Mouse (Mus musculus): ENCODE data around the gene Hdac7. TPM values are rescaled to one million over a fixed set of nuclear protein-coding genes. Genes with fewer than 3 reads are reported as not detected.

Gene Hdac7
- total RNA-seq, 4 experiments from 2014 or later: 5.8 to 9.6 (median 9.3) TPM

GRCm38 (mm10) chr15:97854551-97854950 is 10.2 kb upstream of the Hdac7 start:
- no peak for DNase-seq (ENCODE audit: low spot score in 2 of 2)

GRCm38 (mm10) chr15:97854059-97854458 is 9.8 kb upstream of the Hdac7 start:
- DNase-seq (ENCODE audit: low spot score in 2 of 2): no peak

GRCm38 (mm10) chr15:97852291-97852690 is 8.0 kb upstream of the Hdac7 start:
- DNase-seq (ENCODE audit: low spot score in 2 of 2): no peak

GRCm38 (mm10) chr15:97851011-97851410 is 6.7 kb upstream of the Hdac7 start:
- DNase-seq (ENCODE audit: low spot score in 2 of 2): no peak

GRCm38 (mm10) chr15:97850441-97850840 is 6.1 kb upstream of the Hdac7 start:
- DNase-seq (ENCODE audit: low spot score in 2 of 2): no peak

GRCm38 (mm10) chr15:97849116-97849911 is 5.0 kb upstream of the Hdac7 start:
- DNase-seq (ENCODE audit: low spot score in 2 of 2): peak; percentile 87 to 88

GRCm38 (mm10) chr15:97847866-97848265 is 3.6 kb upstream of the Hdac7 start:
- DNase-seq (ENCODE audit: low spot score in 2 of 2): no peak

- DNase-seq (ENCODE audit: low spot score in 2 of 2): no peak
Measured at GRCm38 (mm10) chr15:97847285-97847684, 3.0 kb upstream of the Hdac7 start.

- DNase-seq (ENCODE audit: low spot score in 2 of 2): no peak
Measured at GRCm38 (mm10) chr15:97846121-97846882, 2.0 kb upstream of the Hdac7 start.

GRCm38 (mm10) chr15:97843247-97843651 is 1.1 kb downstream of the Hdac7 start:
- DNase-seq (ENCODE audit: low spot score in 2 of 2): no peak

GRCm38 (mm10) chr15:97842058-97842457 is 2.2 kb downstream of the Hdac7 start:
- DNase-seq (ENCODE audit: low spot score in 2 of 2): no peak

GRCm38 (mm10) chr15:97841383-97841782 is 2.9 kb downstream of the Hdac7 start:
- DNase-seq (ENCODE audit: low spot score in 2 of 2): no peak

- no peak for DNase-seq (ENCODE audit: low spot score in 2 of 2)
Measured at GRCm38 (mm10) chr15:97840781-97841180, 3.5 kb downstream of the Hdac7 start.

GRCm38 (mm10) chr15:97839991-97840455 is 4.3 kb downstream of the Hdac7 start:
- DNase-seq (ENCODE audit: low spot score in 2 of 2): peak; percentile 53 to 76

GRCm38 (mm10) chr15:97839473-97839872 is 4.8 kb downstream of the Hdac7 start:
- DNase-seq (ENCODE audit: low spot score in 2 of 2): no peak

GRCm38 (mm10) chr15:97839012-97839411 is 5.3 kb downstream of the Hdac7 start:
- DNase-seq (ENCODE audit: low spot score in 2 of 2): no peak

- DNase-seq (ENCODE audit: low spot score in 2 of 2): no peak
Measured at GRCm38 (mm10) chr15:97838395-97838794, 5.9 kb downstream of the Hdac7 start.

GRCm38 (mm10) chr15:97837491-97838061 is 6.7 kb downstream of the Hdac7 start:
- DNase-seq (ENCODE audit: low spot score in 2 of 2): no peak

GRCm38 (mm10) chr15:97836894-97837247 is 7.4 kb downstream of the Hdac7 start:
- DNase-seq (ENCODE audit: low spot score in 2 of 2): no peak

- DNase-seq (ENCODE audit: low spot score in 2 of 2): no peak
Measured at GRCm38 (mm10) chr15:97836153-97836893, 8.0 kb downstream of the Hdac7 start.

GRCm38 (mm10) chr15:97832764-97833479 is 11.4 kb downstream of the Hdac7 start:
- no peak for DNase-seq (ENCODE audit: low spot score in 2 of 2)
